Mouse (Mus musculus): Measurements from ENCODE around the gene Naa50. TPM values are rescaled to one million over a fixed set of nuclear protein-coding genes. Genes with fewer than 3 reads are reported as not detected.

The Naa50 gene
- polyA plus RNA-seq, 1 experiment from 2014 or later = 64.5 TPM

DNA sequence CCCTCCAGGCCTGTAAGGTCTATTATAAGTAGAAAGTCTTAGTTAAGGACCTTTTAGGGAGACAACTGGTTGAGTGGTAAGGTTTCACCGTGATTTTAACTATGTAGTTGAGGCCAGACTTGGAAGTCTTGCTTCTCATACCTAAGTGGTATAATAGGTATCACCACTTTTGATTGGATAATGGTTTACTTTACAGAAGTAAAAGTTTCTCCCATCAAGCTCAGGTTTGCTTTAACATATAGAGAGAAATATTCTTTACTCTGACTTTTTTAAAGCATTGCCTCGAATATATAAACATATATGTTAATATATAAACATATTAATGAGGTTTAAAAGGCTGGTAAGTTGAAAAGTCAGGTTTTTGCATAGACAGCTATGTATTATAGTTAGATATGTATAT is 24.2 kb downstream of the Naa50 start:
- Histone ChIP-seq H3K9ac (ENCODE audit: low read depth, low read length) (no peak overlapping the region), H3K4me2 (ENCODE audit: low read length) (no peak overlapping the region), H3K9me3 (ENCODE audit: control insufficient read depth, low read length) (no peaks in the 10 kb centered on the region), H3K27me3 (replicated peaks; ENCODE audit: control insufficient read depth, insufficient read depth, low read length) (no peaks in the 10 kb centered on the region), H3K4me3 (ENCODE audit: low read length) (no peak overlapping the region), H3K27ac (ENCODE audit: low read depth, low read length) (no peak overlapping the region), H3K4me1 (ENCODE audit: control insufficient read depth, insufficient read depth, low read depth, low read length) (no peaks in the 10 kb centered on the region), H3K36me3 (ENCODE audit: control insufficient read depth, insufficient read depth, low read length) (0 out of 2 replicates have a peak, but pooled peaks cover 3% of the 10 kb centered on the region)
- ATAC-seq = no peak
- 93% methylated on average over 2 of the region's 2 CpGs for WGBS

DNA sequence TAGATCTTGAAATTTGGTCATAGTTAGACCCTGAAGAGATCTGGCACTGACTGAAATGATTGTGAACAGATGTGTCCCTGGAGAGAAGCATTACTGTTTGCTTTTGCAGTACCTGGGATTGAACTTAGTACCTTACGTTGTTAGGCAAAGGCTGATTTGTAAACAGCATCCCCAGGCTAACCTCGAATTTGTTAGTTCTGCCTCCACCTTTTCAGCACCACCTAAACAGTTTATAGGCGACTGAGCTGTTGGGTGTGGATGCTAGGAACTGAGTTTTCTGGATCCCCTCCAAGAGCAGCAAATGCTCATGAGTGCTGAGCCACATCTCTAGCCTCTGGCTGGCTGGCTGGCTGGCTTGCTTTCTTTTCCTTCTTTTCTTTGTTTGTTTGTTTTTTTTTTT is 25.6 kb downstream of the Naa50 start:
- H3K27ac ChIP-seq (ENCODE audit: low read depth, low read length) = no peak overlapping the region
- WGBS = 55% methylated on average over 3 of the region's 3 CpGs
- H3K9me3 ChIP-seq (ENCODE audit: control insufficient read depth, low read length) = no peaks in the 10 kb centered on the region
- H3K27me3 ChIP-seq (replicated peaks; ENCODE audit: control insufficient read depth, insufficient read depth, low read length) = no peaks in the 10 kb centered on the region
- H3K4me2 ChIP-seq (ENCODE audit: low read length) = no peak overlapping the region
- no peak overlapping the region for H3K4me3 ChIP-seq (ENCODE audit: low read length)
- H3K36me3 ChIP-seq (ENCODE audit: control insufficient read depth, insufficient read depth, low read length) = no peaks in the 10 kb centered on the region
- ATAC-seq = no peak
- no peak overlapping the region for H3K9ac ChIP-seq (ENCODE audit: low read depth, low read length)
- no peaks in the 10 kb centered on the region for H3K4me1 ChIP-seq (ENCODE audit: control insufficient read depth, insufficient read depth, low read depth, low read length)

DNA sequence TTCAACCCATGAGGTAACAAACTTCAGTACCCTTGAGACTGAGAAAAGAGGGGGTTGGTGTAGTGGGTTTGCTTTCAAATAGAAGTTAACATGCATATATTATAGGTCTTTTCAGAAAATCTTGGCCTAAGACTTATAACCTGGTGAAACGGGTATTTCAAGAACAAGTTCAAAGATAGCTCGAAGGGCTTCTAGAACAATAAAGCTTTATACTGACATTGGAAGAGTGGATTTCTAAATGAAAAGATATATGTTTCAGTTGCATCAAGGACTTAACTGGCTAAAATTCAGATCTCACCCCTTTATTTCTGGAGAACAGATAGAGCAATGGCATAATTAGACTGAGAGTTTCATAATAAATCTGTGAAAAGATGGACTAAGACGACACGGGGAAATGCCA is 29.4 kb downstream of the Naa50 start:
- 90% methylated on average over 4 of the region's 4 CpGs for WGBS
- no peaks in the 10 kb centered on the region for H3K36me3 ChIP-seq (ENCODE audit: control insufficient read depth, insufficient read depth, low read length)
- H3K4me3 ChIP-seq (ENCODE audit: low read length) = no peak overlapping the region
- no peak overlapping the region for H3K9ac ChIP-seq (ENCODE audit: low read depth, low read length)
- no peak for ATAC-seq
- no peaks in the 10 kb centered on the region for H3K9me3 ChIP-seq (ENCODE audit: control insufficient read depth, low read length)
- no peaks in the 10 kb centered on the region for H3K27me3 ChIP-seq (replicated peaks; ENCODE audit: control insufficient read depth, insufficient read depth, low read length)
- H3K27ac ChIP-seq (ENCODE audit: low read depth, low read length) = no peak overlapping the region
- no peak overlapping the region for H3K4me2 ChIP-seq (ENCODE audit: low read length)
- H3K4me1 ChIP-seq (ENCODE audit: control insufficient read depth, insufficient read depth, low read depth, low read length) = peaks cover 5% of the 10 kb centered on the region

DNA sequence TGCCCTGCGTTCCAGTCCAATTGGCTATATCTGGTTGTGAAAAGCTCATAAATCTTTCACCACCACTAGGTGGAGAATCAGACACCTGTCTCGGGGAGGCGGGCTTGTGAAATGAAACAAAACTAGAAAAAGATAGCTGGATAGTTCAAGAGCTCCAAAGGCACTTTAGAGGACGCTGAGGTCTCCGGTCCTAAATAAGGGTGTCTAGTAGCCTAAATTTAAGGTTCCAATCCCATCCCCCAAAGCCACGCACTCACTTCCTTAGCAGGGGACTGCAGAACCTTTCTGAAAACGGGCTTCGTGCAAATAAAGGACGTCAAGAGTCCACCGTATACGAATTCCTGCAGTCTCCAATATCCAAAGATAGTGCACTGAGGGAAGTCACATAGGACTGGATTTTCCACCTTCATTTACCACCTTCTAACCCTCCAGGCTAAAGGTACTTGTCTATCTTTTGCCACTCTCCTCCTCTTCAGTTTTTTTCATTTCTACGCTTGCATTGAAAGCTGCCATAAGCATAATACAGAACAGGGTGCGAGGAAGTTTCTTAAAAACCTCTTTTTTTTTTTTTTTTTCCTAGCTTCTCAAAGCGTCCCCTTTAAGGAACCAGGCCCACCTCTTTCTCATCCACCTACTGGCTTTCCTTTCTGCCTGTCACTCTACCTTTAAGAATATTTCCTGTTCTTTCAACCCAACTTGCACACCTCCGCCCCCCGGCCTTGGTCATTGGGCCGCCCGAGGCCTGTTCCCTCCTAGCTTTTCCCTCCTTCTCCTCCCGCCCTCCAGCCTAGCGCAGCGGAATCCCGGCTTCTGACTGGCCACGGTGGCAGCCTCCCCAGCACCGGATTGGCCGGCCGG is 32.9 kb downstream of the Naa50 start:
- H3K9ac ChIP-seq (ENCODE audit: low read depth, low read length) = peak overlapping the region; percentile 98
- under 1% methylated on average over 26 of the region's 26 CpGs for WGBS

DNA sequence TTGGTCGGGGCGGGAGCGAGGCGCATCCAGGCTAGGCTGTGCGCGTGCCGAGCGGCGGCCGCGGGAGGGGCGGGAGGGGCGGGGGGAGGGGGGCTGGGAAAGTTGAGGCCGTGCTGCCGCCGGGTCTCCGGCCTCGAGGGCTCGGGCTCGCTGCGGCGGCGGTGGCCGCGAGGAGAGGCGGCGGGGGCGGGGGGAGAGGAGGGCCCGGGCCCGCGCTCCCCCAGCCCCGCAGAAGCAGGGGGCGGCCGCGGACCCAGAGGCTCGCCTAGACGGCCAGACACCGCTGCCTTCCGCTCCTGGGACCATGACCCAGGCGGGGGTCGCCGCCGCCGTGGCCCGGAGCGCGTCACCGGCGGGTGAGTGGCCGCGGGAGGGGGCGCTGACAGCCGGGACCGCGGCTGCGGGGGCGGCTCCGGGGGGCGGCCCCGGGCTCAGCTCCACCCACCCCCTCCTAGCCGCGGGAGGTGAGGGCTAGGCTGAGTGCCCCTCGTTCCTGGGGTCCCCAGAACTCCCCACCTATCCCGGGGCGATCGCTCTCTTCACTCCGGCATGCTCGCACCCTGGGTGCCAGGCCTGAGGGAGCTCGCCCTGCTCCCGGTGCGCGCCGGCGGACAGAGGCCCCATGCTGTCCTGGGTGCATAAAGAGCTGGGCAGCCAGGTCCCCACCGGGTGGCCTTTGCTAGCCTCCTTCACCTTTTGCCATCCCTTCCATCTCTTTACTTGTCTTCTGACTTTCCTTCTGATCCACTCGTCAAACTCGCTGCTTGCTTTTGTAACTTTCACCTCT is 33.7 kb downstream of the Naa50 start, which contains the start of gene Usf3:
Gene Usf3 (plus strand): TSS at position 92 of the 787 bp plus-strand sequence.
- ATAC-seq = peak; percentile 72
- Histone ChIP-seq H3K4me1 (ENCODE audit: control insufficient read depth, insufficient read depth, low read depth, low read length) (peaks cover 15% of the 10 kb centered on the region), H3K27me3 (replicated peaks; ENCODE audit: control insufficient read depth, insufficient read depth, low read length) (no peaks in the 10 kb centered on the region), H3K9ac (ENCODE audit: low read depth, low read length) (peak within 1 kb of the TSS; percentile 98), H3K4me3 (ENCODE audit: low read length) (peak within 1 kb of the TSS; percentile 96), H3K9me3 (ENCODE audit: control insufficient read depth, low read length) (no peaks in the 10 kb centered on the region), H3K4me2 (ENCODE audit: low read length) (peak within 1 kb of the TSS; percentile 75), H3K27ac (ENCODE audit: low read depth, low read length) (peak within 1 kb of the TSS; percentile 94), H3K36me3 (ENCODE audit: control insufficient read depth, insufficient read depth, low read length) (no peaks in the 10 kb centered on the region)
- under 1% methylated on average over 34 of the region's 77 CpGs for WGBS

More for the DNA sequence above, 32.9 kb downstream of the Naa50 start:
- Histone ChIP-seq H3K27me3 (replicated peaks; ENCODE audit: control insufficient read depth, insufficient read depth, low read length) (no peaks in the 10 kb centered on the region), H3K9me3 (ENCODE audit: control insufficient read depth, low read length) (no peaks in the 10 kb centered on the region), H3K4me2 (ENCODE audit: low read length) (peak overlapping the region; percentile 62), H3K4me1 (ENCODE audit: control insufficient read depth, insufficient read depth, low read depth, low read length) (peaks cover 15% of the 10 kb centered on the region), H3K27ac (ENCODE audit: low read depth, low read length) (peak overlapping the region; percentile 63), H3K36me3 (ENCODE audit: control insufficient read depth, insufficient read depth, low read length) (no peaks in the 10 kb centered on the region), H3K4me3 (ENCODE audit: low read length) (peak overlapping the region; percentile 96)
- peak; percentile 100 for ATAC-seq

DNA sequence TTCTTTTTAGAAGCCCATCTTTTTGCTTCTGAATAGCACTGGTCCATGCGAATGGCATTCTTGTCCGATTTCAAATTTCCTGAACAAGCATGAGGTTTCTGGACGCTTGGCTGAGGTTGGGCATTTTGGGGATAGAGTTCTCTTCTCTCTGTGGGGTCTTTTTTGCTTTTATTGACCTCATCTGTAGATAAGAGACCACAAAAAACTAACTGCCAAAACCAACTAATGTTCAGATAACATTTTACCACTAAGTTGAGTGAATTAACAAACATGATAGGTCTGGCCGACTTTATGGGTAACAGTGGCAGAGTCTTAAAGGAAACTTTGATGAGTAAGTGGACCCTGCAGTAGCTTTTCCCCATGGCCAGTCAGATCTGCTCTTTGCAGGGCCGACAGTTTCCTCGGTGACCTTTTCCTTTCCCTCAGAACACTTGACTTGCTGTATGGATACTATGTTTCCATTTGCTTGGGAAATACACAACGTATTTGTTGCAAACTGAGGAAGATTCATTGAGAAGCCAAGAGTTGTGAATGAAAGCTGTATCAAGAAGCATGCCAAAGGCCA is 34.4 kb downstream of the Naa50 start:
- ATAC-seq = no peak
- no peak overlapping the region for H3K27ac ChIP-seq (ENCODE audit: low read depth, low read length)
- H3K4me1 ChIP-seq (ENCODE audit: control insufficient read depth, insufficient read depth, low read depth, low read length) = peaks cover 15% of the 10 kb centered on the region
- peak overlapping the region; percentile 75 for H3K4me2 ChIP-seq (ENCODE audit: low read length)
- peak overlapping the region; percentile 98 for H3K9ac ChIP-seq (ENCODE audit: low read depth, low read length)
- H3K4me3 ChIP-seq (ENCODE audit: low read length) = peak overlapping the region; percentile 96
- no peaks in the 10 kb centered on the region for H3K9me3 ChIP-seq (ENCODE audit: control insufficient read depth, low read length)
- H3K36me3 ChIP-seq (ENCODE audit: control insufficient read depth, insufficient read depth, low read length) = no peaks in the 10 kb centered on the region
- no peaks in the 10 kb centered on the region for H3K27me3 ChIP-seq (replicated peaks; ENCODE audit: control insufficient read depth, insufficient read depth, low read length)
- WGBS = 20% methylated on average over 7 of the region's 7 CpGs

DNA sequence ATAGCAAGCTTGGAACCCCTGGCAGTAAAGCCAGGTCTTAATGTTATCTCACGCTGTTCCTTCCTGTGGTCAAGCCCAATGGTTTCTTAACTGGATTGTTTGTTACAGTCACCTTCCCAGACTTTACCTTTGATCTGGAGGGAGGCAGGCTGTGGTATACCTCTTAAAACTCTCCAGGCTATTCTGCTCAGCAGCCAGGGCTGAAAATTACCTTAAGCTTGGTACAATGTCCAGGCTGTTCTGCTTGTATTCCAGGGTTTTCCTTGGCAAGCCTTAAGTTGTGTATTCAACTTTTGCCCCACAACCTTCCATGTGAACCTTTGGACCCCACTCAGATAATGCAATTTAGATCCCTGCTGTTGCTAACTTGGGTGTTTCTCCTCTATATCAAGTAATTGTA is 35.4 kb downstream of the Naa50 start:
- Histone ChIP-seq H3K4me1 (ENCODE audit: control insufficient read depth, insufficient read depth, low read depth, low read length) (peaks cover 15% of the 10 kb centered on the region), H3K4me2 (ENCODE audit: low read length) (no peak overlapping the region; the same call in 1 of the 2 replicates), H3K9me3 (ENCODE audit: control insufficient read depth, low read length) (no peaks in the 10 kb centered on the region), H3K27ac (ENCODE audit: low read depth, low read length) (no peak overlapping the region), H3K36me3 (ENCODE audit: control insufficient read depth, insufficient read depth, low read length) (no peaks in the 10 kb centered on the region), H3K9ac (ENCODE audit: low read depth, low read length) (no peak overlapping the region), H3K4me3 (ENCODE audit: low read length) (no peak overlapping the region), H3K27me3 (replicated peaks; ENCODE audit: control insufficient read depth, insufficient read depth, low read length) (no peaks in the 10 kb centered on the region)
- WGBS = 88% methylated on average over 1 of the region's 1 CpGs
- ATAC-seq = no peak

DNA sequence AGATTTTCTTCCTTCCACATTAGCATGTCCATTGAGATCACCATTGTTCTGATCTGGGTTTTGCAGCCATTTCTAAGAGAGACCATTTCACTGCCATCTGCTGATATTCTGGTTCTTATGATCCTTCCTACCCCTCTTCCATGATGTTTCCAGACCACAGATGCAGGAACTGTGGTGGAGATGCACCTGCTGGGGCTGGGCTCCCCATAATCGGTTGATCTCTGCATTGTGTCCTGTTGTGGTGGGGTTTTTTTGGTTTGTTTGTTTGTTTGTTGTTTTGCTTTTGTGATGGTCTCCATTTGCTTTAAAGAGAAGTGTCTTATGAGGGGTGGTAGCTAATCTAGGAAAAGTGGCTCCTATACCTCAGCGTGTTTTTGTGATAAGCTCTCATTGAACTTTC is 36.9 kb downstream of the Naa50 start:
- 99% methylated on average over 2 of the region's 2 CpGs for WGBS
- H3K27me3 ChIP-seq (replicated peaks; ENCODE audit: control insufficient read depth, insufficient read depth, low read length) = no peaks in the 10 kb centered on the region
- H3K4me2 ChIP-seq (ENCODE audit: low read length) = no peak overlapping the region
- no peak overlapping the region for H3K9ac ChIP-seq (ENCODE audit: low read depth, low read length)
- no peaks in the 10 kb centered on the region for H3K9me3 ChIP-seq (ENCODE audit: control insufficient read depth, low read length)
- H3K4me1 ChIP-seq (ENCODE audit: control insufficient read depth, insufficient read depth, low read depth, low read length) = peaks cover 15% of the 10 kb centered on the region
- no peaks in the 10 kb centered on the region for H3K36me3 ChIP-seq (ENCODE audit: control insufficient read depth, insufficient read depth, low read length)
- no peak overlapping the region for H3K27ac ChIP-seq (ENCODE audit: low read depth, low read length)
- ATAC-seq = no peak
- no peak overlapping the region for H3K4me3 ChIP-seq (ENCODE audit: low read length)

DNA sequence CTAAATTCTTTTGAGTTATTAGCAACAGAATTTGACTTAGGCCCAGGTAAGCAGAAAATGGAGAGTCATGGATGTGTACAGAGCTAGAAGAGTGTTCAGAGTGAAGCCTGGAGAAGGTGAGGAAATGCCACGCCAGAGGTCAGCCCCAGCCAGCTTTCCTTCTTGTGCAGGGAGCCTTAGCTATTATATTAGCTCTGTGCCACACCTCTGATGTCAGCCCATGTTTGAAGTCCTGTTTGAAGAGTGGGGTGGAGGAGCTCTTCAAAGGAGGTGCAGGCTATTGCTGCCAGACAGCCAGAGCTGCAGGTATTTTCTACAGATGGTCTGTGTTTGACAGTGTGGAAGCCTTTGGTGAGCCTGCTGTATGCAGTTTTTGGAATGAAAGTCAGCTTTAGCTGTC is 38.9 kb downstream of the Naa50 start:
- H3K9me3 ChIP-seq (ENCODE audit: control insufficient read depth, low read length) = no peaks in the 10 kb centered on the region
- ATAC-seq = no peak
- H3K4me3 ChIP-seq (ENCODE audit: low read length) = no peak overlapping the region
- H3K4me1 ChIP-seq (ENCODE audit: control insufficient read depth, insufficient read depth, low read depth, low read length) = peaks cover 13% of the 10 kb centered on the region
- no peak overlapping the region for H3K9ac ChIP-seq (ENCODE audit: low read depth, low read length)
- WGBS = 72% methylated on average over 1 of the region's 1 CpGs
- H3K4me2 ChIP-seq (ENCODE audit: low read length) = no peak overlapping the region
- no peaks in the 10 kb centered on the region for H3K27me3 ChIP-seq (replicated peaks; ENCODE audit: control insufficient read depth, insufficient read depth, low read length)
- H3K27ac ChIP-seq (ENCODE audit: low read depth, low read length) = no peak overlapping the region
- no peaks in the 10 kb centered on the region for H3K36me3 ChIP-seq (ENCODE audit: control insufficient read depth, insufficient read depth, low read length)

All from hindbrain, embryonic 16.5 days (tissue).